Mouse (Mus musculus): Measurements from ENCODE around the gene Rap1gap. TPM values are rescaled to one million over a fixed set of nuclear protein-coding genes. Genes with fewer than 3 reads are reported as not detected.
A peak's percentile ranks its signal among the peaks of the same experiment; 100 is the strongest.

The Rap1gap gene
- polyA plus RNA-seq, 3 experiments from 2014 or later: 0.45 to 2.3 (median 1.9) TPM

GRCm38 (mm10) chr4:137724212-137724611 lies 59.7 kb downstream of the Rap1gap start:
- peak; percentile 63 for ATAC-seq

GRCm38 (mm10) chr4:137724766-137725165 lies 60.2 kb downstream of the Rap1gap start:
- ATAC-seq: peak; percentile 64

- ATAC-seq: no peak
Observed at GRCm38 (mm10) chr4:137725541-137726145, 61.1 kb downstream of the Rap1gap start.

GRCm38 (mm10) chr4:137726739-137727505 lies 62.4 kb downstream of the Rap1gap start:
- ATAC-seq: no peak

GRCm38 (mm10) chr4:137727506-137728187 lies 63.1 kb downstream of the Rap1gap start:
- no peak for ATAC-seq

- ATAC-seq: no peak
Observed at GRCm38 (mm10) chr4:137728399-137729154, 64.1 kb downstream of the Rap1gap start.

GRCm38 (mm10) chr4:137729155-137729855 lies 64.8 kb downstream of the Rap1gap start:
- ATAC-seq: no peak

GRCm38 (mm10) chr4:137730134-137730533 lies 65.6 kb downstream of the Rap1gap start:
- no peak for ATAC-seq

- no peak for ATAC-seq
Observed at GRCm38 (mm10) chr4:137730757-137731156, 66.2 kb downstream of the Rap1gap start.

- no peak for ATAC-seq
Observed at GRCm38 (mm10) chr4:137731891-137732290, 67.4 kb downstream of the Rap1gap start.

- no peak for ATAC-seq
Observed at GRCm38 (mm10) chr4:137732361-137732760, 67.8 kb downstream of the Rap1gap start.

- ATAC-seq: no peak
Observed at GRCm38 (mm10) chr4:137732962-137733361, 68.4 kb downstream of the Rap1gap start.

GRCm38 (mm10) chr4:137733459-137733858 lies 68.9 kb downstream of the Rap1gap start:
- ATAC-seq: no peak

- ATAC-seq: no peak
Observed at GRCm38 (mm10) chr4:137736220-137736701, 71.7 kb downstream of the Rap1gap start.

- no peak for ATAC-seq
Observed at GRCm38 (mm10) chr4:137737760-137738159, 73.2 kb downstream of the Rap1gap start.

- peak; percentile 61 for ATAC-seq
Observed at GRCm38 (mm10) chr4:137739151-137739923, 74.8 kb downstream of the Rap1gap start.

GRCm38 (mm10) chr4:137740350-137740749 lies 75.8 kb downstream of the Rap1gap start:
- no peak for ATAC-seq

- ATAC-seq: no peak
Observed at GRCm38 (mm10) chr4:137743791-137744190, 79.3 kb downstream of the Rap1gap start.

- ATAC-seq: no peak
Observed at GRCm38 (mm10) chr4:137744433-137744918, 80.0 kb downstream of the Rap1gap start.

- ATAC-seq: no peak
Observed at GRCm38 (mm10) chr4:137747091-137747490, 82.6 kb downstream of the Rap1gap start.

GRCm38 (mm10) chr4:137747590-137747989 lies 83.1 kb downstream of the Rap1gap start:
- no peak for ATAC-seq

Measured in inflammation-experienced regulatory T-cells, adult 6 months (primary cell).